Mouse (Mus musculus): ENCODE results near the gene Zgpat.

Gene Zgpat

DNA sequence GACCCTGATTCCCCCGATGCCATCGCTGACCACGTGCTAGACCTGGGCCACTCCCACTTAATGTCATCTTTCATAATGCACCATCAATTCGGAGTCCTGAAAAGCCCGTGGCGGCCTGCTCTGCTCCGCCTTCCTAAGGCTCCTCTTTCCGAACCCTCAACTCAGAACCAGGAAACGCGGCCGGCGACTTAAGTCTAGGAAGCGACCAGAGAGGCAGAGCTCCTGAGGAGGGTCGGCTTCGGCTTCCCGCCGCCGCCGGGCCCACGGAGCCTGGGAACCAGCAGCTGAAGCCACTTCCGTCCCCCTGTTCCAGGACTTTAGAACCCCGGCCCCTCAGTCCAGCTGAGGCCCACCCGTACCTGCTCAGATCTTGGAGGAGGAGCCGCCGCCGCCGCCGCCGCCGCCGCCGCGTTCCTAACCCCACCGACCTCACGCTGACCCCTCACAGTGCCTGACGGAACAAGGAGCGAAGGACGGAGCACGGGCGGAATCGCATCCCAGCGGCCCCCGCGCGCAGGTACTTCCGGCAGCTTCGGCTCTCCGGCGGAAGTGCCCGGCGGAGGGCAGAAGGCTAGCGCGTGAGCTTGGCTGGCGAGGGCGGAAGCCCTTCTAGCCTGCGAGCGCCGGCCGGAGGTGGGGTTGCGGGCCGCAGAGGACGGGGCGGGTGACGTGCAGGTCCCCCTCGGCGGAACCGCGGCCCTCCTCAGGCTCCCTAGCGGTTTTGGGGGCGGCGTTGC lies at the start of gene Zgpat, which contains the start of gene Arfrp1:
Gene Zgpat (plus strand): TSS at position 69 of the 737 bp plus-strand sequence.
Gene Arfrp1 (minus strand): TSS at position 545 of the 737 bp plus-strand sequence.
- peak; percentile 86 to 89 for DNase-seq (ENCODE audit: low spot score in 2 of 2)

DNA sequence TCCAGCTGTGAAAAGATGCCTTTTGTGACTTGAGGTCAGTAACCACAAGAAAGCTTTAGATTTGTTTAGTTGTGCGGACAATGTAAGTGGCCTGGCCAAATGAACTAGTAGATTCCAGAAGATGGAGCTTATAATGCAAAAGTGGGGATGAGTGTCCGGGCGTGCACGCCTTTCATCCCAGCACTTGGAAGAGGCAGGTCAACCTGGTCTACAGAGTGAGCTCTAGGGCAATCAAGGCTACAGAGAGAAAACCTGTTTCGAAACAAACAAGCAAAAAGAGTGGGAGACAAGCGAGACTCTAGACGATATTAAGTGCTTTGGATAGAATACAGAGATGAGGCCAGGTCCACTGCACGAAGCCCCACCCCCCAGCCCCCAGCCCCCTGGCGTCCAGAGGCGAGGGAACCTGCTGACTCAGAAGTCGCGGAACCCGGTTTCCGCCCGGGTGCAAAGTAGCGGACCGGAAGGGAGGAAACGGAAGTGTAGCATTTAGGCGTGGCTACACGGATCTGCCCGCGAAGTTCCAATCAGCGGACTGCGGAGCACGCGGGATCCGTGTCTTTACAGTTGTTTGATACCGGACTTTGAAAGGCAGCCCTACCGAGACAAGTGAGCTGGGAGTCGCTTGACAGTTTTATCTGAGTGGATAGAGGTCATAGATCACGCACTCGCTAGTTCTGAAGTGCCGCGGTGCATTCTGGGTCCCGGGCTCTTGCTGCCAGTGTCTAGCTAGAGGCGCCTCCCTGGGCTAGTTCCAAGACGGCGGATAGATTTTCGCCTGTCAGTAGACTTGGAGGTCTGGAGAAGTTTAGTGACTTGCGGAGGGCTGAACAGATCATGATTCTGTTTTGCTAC lies 45.3 kb upstream of the Zgpat start, which contains the start of gene Rtel1:
Gene Rtel1 (plus strand): TSS at position 492 of the 855 bp plus-strand sequence.
- peak; percentile 68 to 74 for DNase-seq (ENCODE audit: low spot score in 2 of 2)

DNA sequence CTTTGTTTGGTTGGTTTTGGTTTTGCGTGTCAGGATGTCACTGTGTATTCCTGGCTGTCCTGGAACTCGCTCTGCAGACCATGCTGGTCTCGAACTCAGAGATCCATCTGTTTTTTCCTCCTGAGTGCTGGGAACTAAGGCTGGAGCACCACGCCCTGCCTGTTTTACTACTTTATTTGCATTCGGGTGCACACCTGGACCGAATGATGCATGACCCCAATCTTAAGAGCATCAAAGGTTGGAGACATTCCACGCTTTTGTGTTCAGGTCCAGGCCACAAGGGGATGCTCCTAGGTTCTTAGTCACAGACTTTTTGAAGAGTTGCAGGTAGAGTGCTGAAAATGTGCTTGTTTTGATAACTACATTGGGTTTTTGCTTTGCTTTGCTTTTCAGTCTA lies 44.6 kb upstream of the Zgpat start:
- DNase-seq (ENCODE audit: low spot score in 2 of 2) = no peak

DNA sequence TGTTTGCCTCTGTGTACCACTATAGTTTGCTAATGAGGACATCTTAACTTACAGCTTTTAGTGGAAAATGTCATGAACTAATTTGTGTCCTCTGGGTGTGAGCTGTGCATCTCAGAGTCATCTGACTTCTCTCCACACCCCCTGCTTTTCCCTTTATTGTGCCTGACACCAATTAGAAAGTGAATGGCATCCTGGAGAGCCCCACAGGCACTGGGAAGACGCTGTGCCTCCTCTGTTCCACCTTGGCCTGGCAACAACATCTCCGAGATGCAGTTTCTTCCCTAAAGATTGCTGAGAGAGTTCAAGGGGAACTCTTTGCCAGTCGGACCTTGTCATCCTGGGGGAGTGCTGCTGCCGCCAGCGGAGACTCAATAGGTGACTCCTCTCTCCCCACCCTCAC lies 42.6 kb upstream of the Zgpat start:
- DNase-seq (ENCODE audit: low spot score in 2 of 2) = no peak

DNA sequence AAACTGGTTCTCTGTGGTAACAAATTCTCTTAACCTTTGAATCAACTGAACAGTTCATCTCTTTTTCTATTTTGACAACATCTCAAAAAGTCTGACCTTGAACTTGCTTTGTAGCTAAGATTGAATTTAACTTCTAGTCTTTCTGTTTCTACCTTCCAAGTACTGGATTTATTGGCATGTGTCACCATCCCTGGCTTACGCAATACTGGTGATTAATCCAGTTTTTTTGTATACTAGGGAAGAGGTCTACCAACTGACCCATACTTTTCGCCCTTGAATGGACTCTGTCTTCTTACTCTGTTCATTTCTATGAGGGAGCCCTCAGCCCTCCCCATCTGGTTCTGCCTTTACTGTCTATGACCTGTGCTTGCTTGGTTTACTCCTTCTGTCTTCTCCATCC lies 38.6 kb upstream of the Zgpat start:
- no peak for DNase-seq (ENCODE audit: low spot score in 2 of 2)

DNA sequence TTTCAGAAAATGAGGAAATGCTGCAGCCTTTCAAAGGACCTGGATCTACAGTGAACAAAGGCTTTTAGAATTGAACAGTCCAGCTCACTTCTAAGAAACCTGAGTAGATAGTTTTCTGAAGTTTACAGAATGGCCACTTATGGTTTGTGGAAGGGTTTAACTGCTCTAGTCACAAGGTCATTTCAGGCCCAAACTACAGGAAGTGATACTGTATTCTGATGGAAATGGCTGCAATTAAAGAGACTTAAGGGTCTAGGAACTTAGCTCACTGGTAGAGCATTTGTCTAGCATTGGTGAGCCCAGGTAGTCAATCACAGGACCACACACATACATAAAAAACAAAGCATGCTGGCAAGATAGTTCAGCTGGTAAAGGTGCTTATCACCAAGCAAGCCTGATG lies 32.2 kb upstream of the Zgpat start:
- DNase-seq (ENCODE audit: low spot score in 2 of 2) = no peak

DNA sequence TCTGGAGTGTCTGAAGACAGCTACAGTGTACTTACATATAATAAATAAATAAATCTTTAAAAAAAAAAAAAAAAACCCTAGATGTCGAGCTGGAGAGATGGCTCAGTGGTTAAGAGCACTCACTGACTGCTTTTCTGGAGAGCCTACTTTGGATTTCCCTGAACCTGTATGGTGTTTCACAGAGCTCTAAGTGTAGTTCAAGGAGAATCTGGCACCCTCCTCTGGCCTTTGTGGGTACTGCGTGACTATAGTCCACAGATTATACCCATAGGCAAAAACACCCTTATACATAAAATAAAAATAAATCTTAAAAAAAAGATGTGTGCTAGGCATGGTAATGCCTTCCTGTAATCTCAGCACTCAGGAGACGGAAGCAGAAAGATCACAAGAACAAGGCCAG lies 30.7 kb upstream of the Zgpat start:
- DNase-seq (ENCODE audit: low spot score in 2 of 2) = peak; percentile 58 to 61

DNA sequence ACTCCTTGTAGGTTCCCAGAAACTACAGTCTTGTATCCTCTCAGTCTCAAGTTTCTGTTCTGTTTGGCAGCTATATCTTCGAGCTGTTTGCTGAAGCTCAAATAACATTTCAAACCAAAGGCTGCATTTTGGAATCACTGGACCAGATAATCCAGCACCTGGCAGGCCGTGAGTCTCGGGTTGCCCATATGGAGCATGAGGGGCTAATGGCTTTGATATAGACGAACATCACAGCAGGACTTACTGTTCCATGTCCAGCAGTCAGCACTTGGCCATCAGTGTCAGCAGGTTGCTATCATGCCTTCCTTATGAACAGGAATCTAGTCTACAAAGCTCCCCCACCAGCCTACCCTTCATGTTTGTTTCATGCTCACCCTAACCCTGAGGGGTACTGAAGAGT lies 24.3 kb upstream of the Zgpat start:
- DNase-seq (ENCODE audit: low spot score in 2 of 2) = no peak

DNA sequence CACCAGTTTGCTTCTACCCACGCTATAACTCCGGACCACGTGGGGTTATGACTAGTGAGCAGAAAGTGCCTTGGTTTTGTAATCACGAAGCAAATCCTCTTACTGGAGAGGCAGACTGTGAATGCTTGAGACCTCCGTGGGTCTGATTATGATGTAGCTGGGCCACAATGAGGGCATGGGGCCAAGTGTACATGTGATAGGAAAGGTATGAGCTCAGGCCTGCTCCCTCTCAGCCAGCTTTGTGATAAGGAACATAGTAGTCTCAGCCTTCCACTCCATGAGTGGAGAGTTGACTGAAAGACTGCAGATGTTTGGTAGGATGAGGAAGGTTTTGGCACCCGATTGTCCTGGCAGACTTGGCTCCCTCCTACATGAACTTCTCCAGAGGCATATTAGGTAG lies 22.0 kb upstream of the Zgpat start:
- DNase-seq (ENCODE audit: low spot score in 2 of 2) = no peak

DNA sequence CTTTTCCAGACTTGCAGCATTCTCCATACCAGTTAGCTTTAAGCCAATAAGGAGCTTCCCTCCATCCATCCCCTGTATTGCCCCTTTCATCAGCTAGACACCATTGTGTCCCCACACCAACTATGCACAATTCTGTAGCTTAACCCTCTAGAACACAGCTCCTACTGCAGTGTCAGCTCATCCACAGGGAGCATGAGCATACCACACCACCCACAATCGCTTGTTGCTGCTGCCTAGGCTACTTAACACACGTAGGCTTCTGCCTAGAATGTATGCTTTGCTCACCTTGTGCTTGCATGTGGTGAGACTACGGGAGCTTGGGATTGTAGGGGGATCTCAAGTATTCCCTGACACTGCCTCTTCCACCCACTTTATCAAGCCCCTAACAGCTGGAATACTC lies 7.9 kb upstream of the Zgpat start:
- DNase-seq (ENCODE audit: low spot score in 2 of 2) = no peak

DNA sequence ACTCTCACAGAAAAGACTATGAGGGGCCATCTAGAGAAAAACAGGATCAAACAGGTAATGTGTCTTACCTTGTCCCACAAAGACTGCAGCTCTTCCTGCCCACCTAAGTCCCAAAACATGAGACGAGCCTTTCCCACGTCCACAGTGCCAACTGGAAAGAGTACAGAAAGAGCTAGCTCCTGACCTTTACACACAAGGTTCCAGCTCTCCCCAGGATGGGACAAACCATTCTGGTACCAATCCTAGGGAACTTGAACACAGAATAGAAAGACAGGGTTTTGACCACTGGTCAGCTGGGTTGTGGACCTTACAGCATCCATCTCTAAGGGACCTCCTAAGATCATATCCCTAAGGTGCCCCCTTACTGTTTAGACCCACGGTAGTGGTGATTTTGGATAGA lies 782 bp upstream of the Zgpat start:
- no peak for DNase-seq (ENCODE audit: low spot score in 2 of 2)

DNA sequence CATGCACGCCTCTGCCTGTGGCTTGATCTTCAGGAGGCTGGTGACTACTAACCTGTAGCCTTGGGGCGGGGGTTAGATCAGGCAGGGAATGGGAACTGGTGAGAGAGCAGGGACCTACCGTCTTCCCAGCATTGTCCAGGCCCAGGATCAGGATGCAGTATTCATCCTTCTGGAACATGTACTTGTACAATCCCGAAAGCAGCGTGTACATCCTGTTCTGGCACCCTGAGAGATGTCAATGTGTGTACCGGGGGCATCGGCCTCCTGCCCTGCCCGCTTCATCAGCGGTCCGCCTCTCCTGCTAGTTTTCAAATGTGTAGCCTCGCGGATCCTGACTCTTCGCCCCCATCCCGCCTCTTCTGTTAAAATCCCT lies 255 bp upstream of the Zgpat start:
- no peak for DNase-seq (ENCODE audit: low spot score in 2 of 2)

DNA sequence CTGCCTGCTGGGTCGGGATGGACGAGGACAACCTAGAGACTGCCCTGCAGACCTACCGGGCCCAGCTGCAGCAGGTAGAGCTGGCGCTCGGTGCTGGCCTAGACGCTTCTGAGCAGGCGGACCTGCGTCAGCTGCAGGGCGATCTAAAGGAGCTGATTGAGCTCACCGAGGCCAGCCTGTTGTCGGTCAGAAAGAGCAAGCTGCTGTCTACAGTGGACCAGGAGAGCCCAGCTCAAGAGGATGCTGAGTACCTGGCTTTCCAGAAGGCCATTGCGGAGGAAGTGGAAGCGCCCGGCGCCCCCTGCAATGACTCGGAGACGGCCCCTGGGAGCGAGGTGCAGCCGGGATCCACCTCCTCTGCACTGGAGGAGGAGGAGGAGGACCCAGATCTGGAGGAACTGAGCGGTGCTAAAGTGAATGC lies 937 bp downstream of the Zgpat start:
- DNase-seq (ENCODE audit: low spot score in 2 of 2) = no peak

DNA sequence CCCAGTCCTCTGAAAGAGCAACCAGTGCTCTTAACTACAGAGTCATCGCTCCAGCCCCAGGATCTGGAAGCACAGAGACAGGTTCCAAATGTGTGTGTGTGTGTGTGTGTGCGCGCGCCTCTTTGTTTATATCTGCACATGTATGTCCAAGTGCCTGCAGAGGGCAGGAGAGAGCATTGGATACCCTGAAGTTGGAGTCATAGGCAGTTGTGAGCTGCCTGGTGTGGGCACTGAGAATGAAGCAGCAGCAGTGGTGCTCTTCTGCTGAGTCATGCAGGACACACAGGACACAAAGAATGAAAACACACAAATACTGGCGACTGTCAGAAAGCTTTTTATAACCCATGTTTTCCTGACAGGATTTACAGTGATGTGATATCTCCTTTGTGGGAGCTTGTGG lies 5.3 kb downstream of the Zgpat start:
- DNase-seq (ENCODE audit: low spot score in 2 of 2) = no peak

DNA sequence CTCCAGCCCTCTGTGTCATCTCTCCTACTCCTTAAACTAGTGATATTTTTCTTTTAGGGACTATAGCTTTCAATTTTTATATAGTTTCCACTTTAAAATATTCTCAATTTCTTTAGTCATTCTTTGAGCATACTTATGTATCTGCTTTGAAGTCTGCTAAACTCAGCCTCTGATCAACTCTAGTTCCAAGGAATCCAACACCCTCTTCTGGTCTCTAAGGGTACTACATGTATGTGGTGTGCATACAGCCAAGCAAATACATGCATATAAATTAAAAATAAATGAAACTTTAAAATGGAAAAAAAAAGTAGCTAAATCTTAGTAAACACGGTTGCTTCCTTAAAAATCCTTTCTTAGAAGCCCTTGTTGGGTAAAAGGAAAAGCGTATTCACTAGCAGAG lies 11.1 kb downstream of the Zgpat start:
- no peak for DNase-seq (ENCODE audit: low spot score in 2 of 2)

DNA sequence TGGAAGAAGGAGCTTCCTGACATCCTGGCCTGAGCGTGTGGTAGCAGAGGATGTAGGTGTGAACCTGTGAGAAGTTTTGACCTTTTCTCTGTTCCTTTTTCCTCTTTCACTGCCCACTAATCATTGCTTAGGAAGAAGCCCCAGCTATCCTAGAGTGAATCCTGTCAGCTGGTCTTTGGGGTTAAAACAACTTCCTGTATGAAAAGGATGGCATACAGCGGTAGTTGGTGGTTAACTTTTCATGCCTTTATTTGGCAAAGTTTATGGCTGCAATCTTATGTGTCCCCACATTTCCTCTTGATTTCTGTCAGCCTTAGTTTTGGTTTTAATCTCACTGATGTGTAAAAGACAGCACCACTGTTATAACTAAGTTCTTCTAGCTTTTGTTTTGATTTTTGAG lies 12.5 kb downstream of the Zgpat start:
- no peak for DNase-seq (ENCODE audit: low spot score in 2 of 2)

DNA sequence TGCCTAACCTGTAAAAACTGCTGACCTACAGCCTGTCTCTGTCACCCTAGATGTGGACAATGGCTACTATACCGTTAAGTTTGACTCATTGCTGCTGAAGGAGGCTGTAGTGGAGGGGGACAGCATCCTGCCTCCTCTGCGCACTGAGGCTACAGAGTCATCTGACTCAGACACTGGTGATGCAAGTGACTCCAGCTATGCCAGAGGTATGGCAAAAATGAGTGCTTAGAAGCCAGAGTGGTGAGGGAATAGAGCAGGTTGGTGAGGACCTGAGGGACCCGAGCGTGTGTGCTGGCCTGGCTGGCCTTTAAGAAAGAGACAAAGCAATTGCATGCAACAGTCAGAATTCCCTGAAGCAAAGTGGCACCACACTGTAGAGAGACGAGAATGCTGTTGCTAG lies 14.0 kb downstream of the Zgpat start:
- DNase-seq (ENCODE audit: low spot score in 2 of 2) = no peak

DNA sequence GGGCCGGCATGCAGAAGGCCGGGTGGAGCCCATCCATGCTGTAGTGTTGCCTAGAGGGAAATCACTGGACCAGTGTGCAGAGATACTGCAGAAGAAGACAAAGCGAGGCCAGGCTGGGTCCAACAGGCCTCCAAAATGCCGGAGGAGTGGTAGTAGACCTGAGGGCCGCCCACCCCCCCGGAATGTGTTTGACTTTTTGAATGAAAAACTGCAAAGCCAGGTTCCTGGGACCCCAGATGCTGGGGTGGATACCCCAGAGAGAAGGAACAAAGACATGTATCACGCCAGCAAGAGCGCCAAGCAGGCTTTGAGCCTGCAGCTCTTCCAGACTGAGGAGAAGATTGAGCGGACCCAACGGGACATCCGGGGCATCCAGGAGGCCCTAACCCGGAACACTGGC lies 15.1 kb downstream of the Zgpat start, which contains the start of gene Lime1:
Gene Lime1 (plus strand): TSS at position 301 of the 400 bp plus-strand sequence.
- no peak for DNase-seq (ENCODE audit: low spot score in 2 of 2)

DNA sequence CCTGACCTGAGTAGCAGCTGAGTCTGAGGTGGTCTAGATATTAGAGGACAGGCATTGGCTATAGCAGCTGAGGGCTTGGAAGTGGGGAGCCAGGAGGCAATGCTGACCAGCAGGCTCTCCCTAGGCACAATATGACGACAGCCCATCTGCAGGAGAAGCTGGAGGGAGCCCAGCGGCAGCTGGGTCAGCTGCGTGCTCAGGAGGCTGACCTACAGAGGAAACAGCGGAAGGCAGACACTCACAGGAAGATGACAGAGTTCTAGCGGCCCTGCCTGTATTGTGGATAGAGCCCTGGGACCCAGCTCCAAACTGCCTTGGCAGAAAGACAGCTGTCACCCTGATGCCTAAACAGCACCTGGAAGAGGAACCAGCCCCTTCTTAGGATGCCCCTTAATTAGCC lies 15.5 kb downstream of the Zgpat start:
- no peak for DNase-seq (ENCODE audit: low spot score in 2 of 2)

DNA sequence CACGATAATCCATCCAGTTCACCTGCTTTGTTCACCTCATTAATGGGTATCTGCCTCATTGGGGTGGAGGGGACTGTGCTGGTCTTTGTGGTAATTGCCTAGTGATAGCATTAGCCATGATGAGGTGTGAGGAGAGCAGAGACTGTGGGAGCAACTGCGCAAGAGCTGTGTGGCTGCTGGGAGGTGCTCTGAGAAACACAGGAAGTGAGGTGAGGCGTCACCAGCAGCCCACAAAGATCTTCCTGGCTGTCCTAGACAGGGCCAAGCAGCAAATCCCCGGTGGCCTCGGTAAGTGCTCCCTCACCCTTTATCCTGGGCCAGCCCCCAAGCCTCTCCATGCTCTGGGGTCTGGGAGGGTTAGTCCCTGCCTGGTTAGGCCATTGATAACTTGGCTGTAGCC lies 16.4 kb downstream of the Zgpat start:
- DNase-seq (ENCODE audit: low spot score in 2 of 2) = no peak

DNA sequence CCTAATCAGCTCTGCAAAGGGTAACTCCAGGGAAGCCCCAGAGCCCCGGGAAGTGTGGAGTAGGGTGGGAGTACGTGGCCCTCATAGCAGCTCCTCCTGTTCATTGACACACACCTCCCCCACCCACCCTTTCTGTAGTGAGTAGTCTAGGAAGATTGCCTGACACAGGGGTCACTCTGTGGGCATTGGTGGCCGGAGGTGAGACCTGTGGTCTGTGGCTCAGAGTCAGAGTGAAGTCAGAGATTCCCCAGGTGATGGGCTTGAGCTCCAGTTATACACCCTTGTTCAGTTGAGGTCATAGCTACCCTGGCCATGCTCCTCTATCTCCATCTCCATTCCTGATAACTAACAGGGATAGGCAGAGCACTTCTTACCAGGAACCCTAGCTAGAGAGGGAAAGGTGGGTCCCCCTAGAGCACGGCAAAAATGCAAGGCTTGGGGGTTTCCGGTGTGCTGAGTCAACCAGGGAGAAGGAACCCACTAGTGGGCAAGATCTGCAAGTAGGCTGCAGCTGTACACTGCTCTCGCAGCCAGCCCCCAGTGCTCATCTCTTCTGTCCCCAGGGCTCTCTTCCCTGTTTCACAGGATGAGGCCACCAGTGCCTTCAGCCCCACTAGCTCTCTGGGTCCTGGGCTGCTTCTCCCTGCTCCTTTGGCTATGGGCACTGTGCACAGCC lies 17.0 kb downstream of the Zgpat start:
- DNase-seq (ENCODE audit: low spot score in 2 of 2) = no peak

DNA sequence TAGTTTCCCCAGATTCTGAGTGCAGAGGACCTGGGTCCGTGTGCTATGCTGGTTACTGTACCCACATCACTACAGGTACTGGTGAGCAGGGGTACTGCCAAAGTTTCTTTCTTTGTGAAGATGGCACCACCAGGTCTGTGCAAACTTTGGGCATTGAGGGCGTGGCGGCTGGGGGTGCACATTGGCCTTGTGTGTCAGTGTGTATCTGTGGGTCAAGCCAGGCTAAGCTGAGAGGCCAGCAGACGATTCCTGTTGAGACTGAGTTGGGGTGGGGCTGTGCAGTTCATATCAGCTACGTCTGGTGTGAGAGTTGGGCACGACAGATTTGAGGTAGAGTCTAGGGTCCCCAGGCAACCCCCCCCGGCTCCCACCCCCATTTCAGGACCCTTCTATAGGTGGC lies 19.7 kb downstream of the Zgpat start:
- no peak for DNase-seq (ENCODE audit: low spot score in 2 of 2)

All from right cerebral cortex, postnatal 36 days (tissue).